Comparison of ENCODE assay signal across 8 mouse cellular contexts in genomic region chr13:55599566-55600540, GRCm38 (mm10). TPM values are rescaled to one million over a fixed set of nuclear protein-coding genes. Genes with fewer than 3 reads are reported as not detected.
DNase-seq lines count a peak whose midpoint lies in the region; ATAC-seq lines count a peak whose summit lies in the region.

Gene B4galt7, plus strand, starts transcription at chr13:55599896.

- peak within 1 kb of the TSS; percentile 78 for H3K9ac ChIP-seq in intestine, embryonic 14.5 days (ENCODE audit: low read length)

- peak within 1 kb of the TSS; percentile 90 for H3K4me2 ChIP-seq in intestine, embryonic 14.5 days (ENCODE audit: low read length)

- WGBS in intestine, embryonic 14.5 days, result 9% methylated on average over 51 of the region's 51 CpGs

- DNase-seq in adipocyte (ENCODE audit: low spot score), result peak; percentile 77
- peak; percentile 80 for DNase-seq in embryo, embryonic 10 days (ENCODE audit: low spot score)
- DNase-seq in gastrocnemius, postnatal 25 days, result peak; percentile 88
- DNase-seq in intestine, embryonic 14.5 days (ENCODE audit: low spot score), result peak; percentile 91
- DNase-seq in left cerebral cortex, postnatal 14 days (ENCODE audit: low spot score in 2 of 2), result peak; percentile 79 to 83
- peak; percentile 83 for DNase-seq in right cerebral cortex, postnatal 14 days
- peak; percentile 78 to 86 for DNase-seq in urinary bladder, postnatal 36 days (ENCODE audit: low spot score in 2 of 2)

- H3K9me3 ChIP-seq in intestine, embryonic 14.5 days (ENCODE audit: control insufficient read depth, low read length), result no peaks in the 10 kb centered on the region

- ATAC-seq in intestine, embryonic 14.5 days (replicated peaks; ENCODE audit: low FRiP score, low TSS enrichment, low read depth), result peak; percentile 88
- ATAC-seq in megakaryocyte-erythroid progenitor cell, adult 5-6 weeks (replicated peaks; ENCODE audit: low FRiP score, low TSS enrichment, poor library complexity, severe bottlenecking), result peak; percentile 73

- intact Hi-C loops in left cerebral cortex, postnatal 14 days (cut with DNase I), result loop anchor here (2.0 kb wide), 1 partner anchor 35 kb away; the partner anchor contains the start of gene Ddx46

- no peak within 1 kb of the TSS for H3K27ac ChIP-seq in intestine, embryonic 14.5 days (ENCODE audit: low read depth)

- no peaks in the 10 kb centered on the region for H3K27me3 ChIP-seq in intestine, embryonic 14.5 days (replicated peaks; ENCODE audit: control insufficient read depth, insufficient read depth, low read length)

- peaks cover 42% of the 10 kb centered on the region for H3K36me3 ChIP-seq in intestine, embryonic 14.5 days (ENCODE audit: control insufficient read depth, insufficient read depth, low read length)

- peak within 1 kb of the TSS; percentile 85 for H3K4me3 ChIP-seq in intestine, embryonic 14.5 days (ENCODE audit: low read depth, low read length)

- peaks cover 6% of the 10 kb centered on the region; the same call in 1 of the 2 replicates for H3K4me1 ChIP-seq in intestine, embryonic 14.5 days (replicated peaks; ENCODE audit: control insufficient read depth, insufficient read depth, low read length)

RNA-seq across cellular contexts. Expression of gene B4galt7, which starts in this region (rescaled TPM):
- total RNA-seq in gastrocnemius, postnatal 25 days (2021), result 1 to 10 TPM; 4.5 to 6.9 TPM
- 12.6 and 17.4 TPM in 2 replicates for polyA plus RNA-seq in intestine, embryonic 14.5 days (2014; fragmentation: Nextera tagmentation; extraction: Ambion mirVana)
- 10 to 100 TPM; 22.6 to 23.3 TPM for total RNA-seq in left cerebral cortex, postnatal 14 days (2021)
- 8.2 and 9.4 TPM in 2 replicates for total RNA-seq in megakaryocyte-erythroid progenitor cell, adult 5-6 weeks (2014; fragmentation: Nextera tagmentation)
- total RNA-seq in megakaryocyte-erythroid progenitor cell, adult 5-6 weeks (2017), result 9.8 and 16.3 TPM in 2 replicates
